Mouse (Mus musculus): ENCODE data around the gene Ddx54. TPM values are rescaled to one million over a fixed set of nuclear protein-coding genes. Genes with fewer than 3 reads are reported as not detected.

Gene Ddx54
- polyA plus RNA-seq, 1 experiment: 3.4 TPM

GRCm38 (mm10) chr5:120671865-120672264, 59.3 kb downstream of the Ddx54 start:
- no peaks in the 10 kb centered on the region for H3K4me1 ChIP-seq (ENCODE audit: control insufficient read depth)
- TF ChIP-seq GATA1 (IDR thresholded peaks at IDR 0.05; ENCODE audit: low read length): no peak
- no peak for TF ChIP-seq TAL1 (IDR thresholded peaks at IDR 0.05; ENCODE audit: low read length)
- H3K27me3 ChIP-seq (ENCODE audit: control insufficient read depth): peaks cover under 1% of the 10 kb centered on the region; the same call in 1 of the 2 replicates
- H3K4me3 ChIP-seq (replicated peaks): no peak overlapping the region
- H3K9me3 ChIP-seq (ENCODE audit: control insufficient read depth, low read length): no peaks in the 10 kb centered on the region
- no peaks in the 10 kb centered on the region for H3K36me3 ChIP-seq (ENCODE audit: control insufficient read depth)

GRCm38 (mm10) chr5:120673626-120674025, 61.1 kb downstream of the Ddx54 start:
- H3K4me3 ChIP-seq (replicated peaks): no peak overlapping the region
- TF ChIP-seq GATA1 (IDR thresholded peaks at IDR 0.05; ENCODE audit: low read length): no peak
- no peak for TF ChIP-seq TAL1 (IDR thresholded peaks at IDR 0.05; ENCODE audit: low read length)
- H3K9me3 ChIP-seq (ENCODE audit: control insufficient read depth, low read length): peaks cover 4% of the 10 kb centered on the region
- no peaks in the 10 kb centered on the region for H3K36me3 ChIP-seq (ENCODE audit: control insufficient read depth)
- H3K4me1 ChIP-seq (ENCODE audit: control insufficient read depth): no peaks in the 10 kb centered on the region; the same call in 1 of the 2 replicates
- H3K27me3 ChIP-seq (ENCODE audit: control insufficient read depth): peaks cover 7% of the 10 kb centered on the region; the same call in 1 of the 2 replicates

GRCm38 (mm10) chr5:120674229-120675145, 61.9 kb downstream of the Ddx54 start:
- Histone ChIP-seq H3K36me3 (ENCODE audit: control insufficient read depth) (no peaks in the 10 kb centered on the region), H3K4me3 (replicated peaks) (no peak overlapping the region)

DNA sequence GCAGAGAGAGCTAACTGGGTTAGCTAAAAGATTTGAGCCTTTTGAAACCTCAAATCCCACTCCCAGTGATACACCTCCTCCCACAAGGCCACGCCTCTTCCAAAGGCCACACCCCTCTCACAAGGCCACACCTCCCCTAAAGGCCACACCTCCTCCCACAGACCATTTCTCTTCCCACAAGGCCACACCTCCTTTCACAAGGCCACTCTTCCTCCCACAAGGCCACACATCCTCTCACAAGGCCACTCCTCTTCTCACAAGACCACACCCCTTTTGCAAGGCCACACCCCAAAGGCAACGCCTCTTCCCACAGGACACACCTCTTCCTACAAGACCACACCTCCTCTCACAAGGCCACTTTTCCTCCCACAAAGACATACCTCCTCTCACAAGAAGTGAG, 65.0 kb downstream of the Ddx54 start:
- Histone ChIP-seq H3K36me3 (ENCODE audit: control insufficient read depth) (no peaks in the 10 kb centered on the region), H3K4me3 (replicated peaks) (no peak overlapping the region)

More at GRCm38 (mm10) chr5:120674229-120675145, 61.9 kb downstream of the Ddx54 start:
- TF ChIP-seq GATA1 (IDR thresholded peaks at IDR 0.05; ENCODE audit: low read length) (no peak), TAL1 (IDR thresholded peaks at IDR 0.05; ENCODE audit: low read length) (no peak)
- H3K9me3 ChIP-seq (ENCODE audit: control insufficient read depth, low read length): peaks cover 4% of the 10 kb centered on the region
- H3K27me3 ChIP-seq (ENCODE audit: control insufficient read depth): peaks cover 11% of the 10 kb centered on the region
- H3K4me1 ChIP-seq (ENCODE audit: control insufficient read depth): no peaks in the 10 kb centered on the region; the same call in 1 of the 2 replicates

More for the DNA sequence above, 65.0 kb downstream of the Ddx54 start:
- H3K27me3 ChIP-seq (ENCODE audit: control insufficient read depth): peaks cover 34% of the 10 kb centered on the region
- H3K9me3 ChIP-seq (ENCODE audit: control insufficient read depth, low read length): peaks cover 4% of the 10 kb centered on the region
- TF ChIP-seq TAL1 (IDR thresholded peaks at IDR 0.05; ENCODE audit: low read length) (no peak), GATA1 (IDR thresholded peaks at IDR 0.05; ENCODE audit: low read length) (no peak)
- no peaks in the 10 kb centered on the region; the same call in 1 of the 2 replicates for H3K4me1 ChIP-seq (ENCODE audit: control insufficient read depth)

Other genes with a start within 250 kb of the Ddx54 start
- gene Lhx5, start 181.0 kb upstream of the Ddx54 start, polyA plus RNA-seq (2012): not detected in 2 replicates
- gene Sdsl, start 139.9 kb upstream of the Ddx54 start, polyA plus RNA-seq (2012): not detected in 2 replicates
- not detected in 2 replicates for gene Sds, start 136.2 kb upstream of the Ddx54 start, polyA plus RNA-seq (2012)
- gene Plbd2, start 109.1 kb upstream of the Ddx54 start, polyA plus RNA-seq (2012): 0.83 and 0.99 TPM in 2 replicates
- 0.02 and 0.21 TPM in 2 replicates for gene Slc8b1, start 101.6 kb upstream of the Ddx54 start, polyA plus RNA-seq (2012)
- 30.3 TPM in 2 replicates for gene Tpcn1, start 24.1 kb upstream of the Ddx54 start, polyA plus RNA-seq (2012)
- gene Iqcd, start 23.7 kb upstream of the Ddx54 start, polyA plus RNA-seq (2012): 0.98 and 1.3 TPM in 2 replicates
- gene Rita1, start 150 bp upstream of the Ddx54 start, polyA plus RNA-seq (2012): 1.5 and 1.7 TPM in 2 replicates
- gene Cfap73, start 21.5 kb downstream of the Ddx54 start, polyA plus RNA-seq (2012): not detected in 2 replicates
- 0.01 TPM in 1 of 2 replicates, not detected in the other for gene Rasal1, start 36.1 kb downstream of the Ddx54 start, polyA plus RNA-seq (2012)
- not detected in 2 replicates for gene Dtx1, start 99.2 kb downstream of the Ddx54 start, polyA plus RNA-seq (2012)
- gene Oas2, start 137.1 kb downstream of the Ddx54 start, polyA plus RNA-seq (2012): 0.02 TPM in 1 of 2 replicates, not detected in the other
- 0.02 TPM in 2 replicates for gene Oas3, start 164.9 kb downstream of the Ddx54 start, polyA plus RNA-seq (2012)
- gene Oas1e, start 182.8 kb downstream of the Ddx54 start, polyA plus RNA-seq (2012): not detected in 2 replicates
- not detected in 2 replicates for gene Oas1c, start 199.8 kb downstream of the Ddx54 start, polyA plus RNA-seq (2012)
- not detected in 2 replicates for gene Oas1f, start 234.6 kb downstream of the Ddx54 start, polyA plus RNA-seq (2012)
- gene Oas1h, start 248.7 kb downstream of the Ddx54 start, polyA plus RNA-seq (2012): not detected in 2 replicates

Measured in erythroblast, embryonic 14.5 days (primary cell).